Mouse (Mus musculus) neural tube, embryonic 15.5 days (tissue): ENCODE data around the gene Vmn1r223. TPM values are rescaled to one million over a fixed set of nuclear protein-coding genes. Genes with fewer than 3 reads are reported as not detected.
A peak's percentile ranks its signal among the peaks of the same experiment; 100 is the strongest.
"Not testable (repeated sequence)": the region's sequence is repeated elsewhere in the genome, so short reads cannot be mapped to it uniquely, and the experiment has no call there.

ENCODE experiments used
- ATAC-seq: fragments of 200-750 bp; cut with Nextera tagmentation; 2 replicates; pipeline ENCODE4 v1.8.0; 2017; ENCODE audit warnings: mild to moderate bottlenecking, moderate TSS enrichment, moderate library complexity; ENCODE audit not compliant: low FRiP score
- H3K27ac ChIP-seq: fragments of 300-500 bp; sonication (generic); replicated peaks from 2 replicates; pipeline ENCODE4 v1.5.1; 2015; ENCODE audit warnings: mild to moderate bottlenecking, inconsistent platforms
- H3K27me3 ChIP-seq: fragments of 300-500 bp; sonication (generic); replicated peaks from 2 replicates; pipeline ENCODE4 v1.6.1; 2015; ENCODE audit warnings: inconsistent platforms
- H3K36me3 ChIP-seq: fragments of 300-500 bp; sonication (generic); 2 replicates; pipeline ENCODE4 v1.6.1; 2015; ENCODE audit warnings: inconsistent platforms
- H3K4me1 ChIP-seq: fragments of 300-500 bp; sonication (generic); 2 replicates; pipeline ENCODE4 v1.6.1; 2015; ENCODE audit warnings: inconsistent platforms
- H3K4me2 ChIP-seq: fragments of 300-500 bp; sonication (generic); 2 replicates; pipeline ENCODE4 v1.6.1; 2015; ENCODE audit warnings: inconsistent platforms, mild to moderate bottlenecking, moderate library complexity
- H3K4me3 ChIP-seq: fragments of 300-500 bp; sonication (generic); replicated peaks from 2 replicates; pipeline ENCODE4 v1.5.1; 2015; ENCODE audit warnings: mild to moderate bottlenecking, inconsistent platforms
- H3K9ac ChIP-seq: fragments of 300-500 bp; sonication (generic); replicated peaks from 2 replicates; pipeline ENCODE4 v1.6.1; 2015; ENCODE audit warnings: mild to moderate bottlenecking, inconsistent platforms
- H3K9me3 ChIP-seq: fragments of 300-500 bp; sonication (generic); replicated peaks from 2 replicates; pipeline ENCODE4 v1.6.1; 2016; ENCODE audit warnings: inconsistent platforms
- WGBS: fragments of 180-500 bp; shearing (Covaris S2); methylation state at CpG from one replicate; pipeline ENCODE4 v1.1.7; 2015; ENCODE audit warnings: mixed read lengths; 5-methylcytosine and 5-hydroxymethylcytosine counted together
- polyA plus RNA-seq: library from polyadenylated mRNA; unstranded; fragments of >200 nt; fragmentation: Nextera tagmentation; extraction: Ambion mirVana; gene quantifications from 2 replicates; pipeline ENCODE4 v1.2.1, GENCODE M21; 2015

The Vmn1r223 gene
- polyA plus RNA-seq, result not detected in 2 replicates

GRCm38 (mm10) chr13:23246834-23247233 lies at the start of gene Vmn1r223:
Vmn1r223 (plus strand) TSS chr13:23247134.
- not testable (repeated sequence) for H3K9ac ChIP-seq, ATAC-seq, H3K27ac ChIP-seq, H3K4me2 ChIP-seq, H3K36me3 ChIP-seq, H3K4me3 ChIP-seq, H3K4me1 ChIP-seq, H3K27me3 ChIP-seq, H3K9me3 ChIP-seq
- WGBS, result 89% methylated on average over 1 of the region's 1 CpGs

GRCm38 (mm10) chr13:23203885-23204284 lies 43.0 kb upstream of the Vmn1r223 start:
- not testable (repeated sequence) for H3K4me2 ChIP-seq, H3K9me3 ChIP-seq, H3K4me3 ChIP-seq, H3K27me3 ChIP-seq, ATAC-seq, H3K27ac ChIP-seq, H3K9ac ChIP-seq, H3K36me3 ChIP-seq, H3K4me1 ChIP-seq
- WGBS, result 85% methylated on average over 1 of the region's 1 CpGs

GRCm38 (mm10) chr13:23213827-23214226 lies 33.1 kb upstream of the Vmn1r223 start, which contains the start of gene Vmn1r221:
Vmn1r221 (plus strand) TSS chr13:23214127.
- not testable (repeated sequence) for H3K9me3 ChIP-seq, H3K36me3 ChIP-seq, H3K4me3 ChIP-seq, H3K27ac ChIP-seq, H3K4me1 ChIP-seq, H3K9ac ChIP-seq, H3K27me3 ChIP-seq, ATAC-seq, H3K4me2 ChIP-seq
- WGBS, result 94% methylated on average over 2 of the region's 2 CpGs

- not testable (repeated sequence) for H3K9me3 ChIP-seq, H3K36me3 ChIP-seq, ATAC-seq, H3K4me1 ChIP-seq, H3K27ac ChIP-seq, H3K4me3 ChIP-seq, H3K27me3 ChIP-seq, H3K9ac ChIP-seq, H3K4me2 ChIP-seq
Measured at GRCm38 (mm10) chr13:23235847-23236246, 11.1 kb upstream of the Vmn1r223 start, which contains the start of gene Vmn1r222. Vmn1r222 (minus strand) TSS chr13:23235947.

- no peaks in the 10 kb centered on the region for H3K36me3 ChIP-seq
- H3K4me3 ChIP-seq, result no peak overlapping the region
- no peak overlapping the region for H3K4me2 ChIP-seq
- H3K27ac ChIP-seq, result no peak overlapping the region
- no peak for ATAC-seq
- no peaks in the 10 kb centered on the region for H3K27me3 ChIP-seq
- 95% methylated on average over 2 of the region's 2 CpGs for WGBS
- no peaks in the 10 kb centered on the region for H3K9me3 ChIP-seq
- H3K4me1 ChIP-seq, result no peaks in the 10 kb centered on the region
- H3K9ac ChIP-seq, result no peak overlapping the region
Measured at GRCm38 (mm10) chr13:23258546-23259048, 11.7 kb downstream of the Vmn1r223 start.

- H3K27me3 ChIP-seq, H3K4me2 ChIP-seq, H3K27ac ChIP-seq, H3K4me3 ChIP-seq, H3K9me3 ChIP-seq, H3K36me3 ChIP-seq, H3K4me1 ChIP-seq, H3K9ac ChIP-seq, ATAC-seq: not testable (repeated sequence)
- 89% methylated on average over 3 of the region's 3 CpGs for WGBS
Measured at GRCm38 (mm10) chr13:23268606-23269005, 21.7 kb downstream of the Vmn1r223 start.

GRCm38 (mm10) chr13:23269127-23269526 lies 22.2 kb downstream of the Vmn1r223 start:
- H3K27me3 ChIP-seq, H3K4me1 ChIP-seq, H3K9me3 ChIP-seq, H3K36me3 ChIP-seq, H3K9ac ChIP-seq, H3K27ac ChIP-seq: not testable (repeated sequence)
- ATAC-seq, result peak; percentile 85
- peak overlapping the region; percentile 53; the same call in 1 of the 2 replicates for H3K4me2 ChIP-seq
- H3K4me3 ChIP-seq, result peak overlapping the region; percentile 44
- WGBS, result 49% methylated on average over 4 of the region's 4 CpGs

- H3K27me3 ChIP-seq, result no peaks in the 10 kb centered on the region
- peaks cover 6% of the 10 kb centered on the region; the same call in 1 of the 2 replicates for H3K4me1 ChIP-seq
- no peak overlapping the region for H3K27ac ChIP-seq
- ATAC-seq, result peak; percentile 56
- H3K9ac ChIP-seq, result no peak overlapping the region
- H3K9me3 ChIP-seq, result no peaks in the 10 kb centered on the region
- 26% methylated on average over 11 of the region's 11 CpGs for WGBS
- peak overlapping the region; percentile 44 for H3K4me3 ChIP-seq
- H3K4me2 ChIP-seq, result peak overlapping the region; percentile 53
- H3K36me3 ChIP-seq, result no peaks in the 10 kb centered on the region
Measured at GRCm38 (mm10) chr13:23269681-23270080, 22.7 kb downstream of the Vmn1r223 start.

GRCm38 (mm10) chr13:23270321-23271101 lies 23.6 kb downstream of the Vmn1r223 start:
- peaks cover 6% of the 10 kb centered on the region; the same call in 1 of the 2 replicates for H3K4me1 ChIP-seq
- peak overlapping the region; percentile 44 for H3K4me3 ChIP-seq
- H3K27ac ChIP-seq, result peak overlapping the region; percentile 65; the same call in 1 of the 2 replicates
- WGBS, result 3% methylated on average over 34 of the region's 34 CpGs
- H3K27me3 ChIP-seq, result no peaks in the 10 kb centered on the region
- H3K9ac ChIP-seq, result peak overlapping the region; percentile 48
- peak overlapping the region; percentile 53 for H3K4me2 ChIP-seq
- H3K9me3 ChIP-seq, result no peaks in the 10 kb centered on the region
- ATAC-seq, result peak; percentile 97
- H3K36me3 ChIP-seq, result no peaks in the 10 kb centered on the region

GRCm38 (mm10) chr13:23279576-23279975 lies 32.6 kb downstream of the Vmn1r223 start:
- no peaks in the 10 kb centered on the region for H3K4me1 ChIP-seq
- no peak overlapping the region for H3K9ac ChIP-seq
- ATAC-seq, result no peak
- H3K4me3 ChIP-seq, result no peak overlapping the region
- H3K36me3 ChIP-seq, result no peaks in the 10 kb centered on the region
- H3K9me3 ChIP-seq, result no peaks in the 10 kb centered on the region
- 93% methylated on average over 4 of the region's 4 CpGs for WGBS
- H3K27ac ChIP-seq, result no peak overlapping the region
- peaks cover 6% of the 10 kb centered on the region for H3K27me3 ChIP-seq
- H3K4me2 ChIP-seq, result no peak overlapping the region

GRCm38 (mm10) chr13:23279992-23280391 lies 33.1 kb downstream of the Vmn1r223 start:
- H3K4me3 ChIP-seq, result no peak overlapping the region
- H3K4me1 ChIP-seq, result no peaks in the 10 kb centered on the region
- no peak overlapping the region for H3K9ac ChIP-seq
- no peak overlapping the region for H3K27ac ChIP-seq
- ATAC-seq, result no peak
- no peaks in the 10 kb centered on the region for H3K9me3 ChIP-seq
- WGBS, result 90% methylated on average over 3 of the region's 3 CpGs
- H3K4me2 ChIP-seq, result no peak overlapping the region
- H3K36me3 ChIP-seq, result no peaks in the 10 kb centered on the region
- H3K27me3 ChIP-seq, result peaks cover 7% of the 10 kb centered on the region
